Mouse (Mus musculus) CH12.LX (cell line): Measurements from ENCODE around the gene Vmn1r177. TPM values are rescaled to one million over a fixed set of nuclear protein-coding genes. Genes with fewer than 3 reads are reported as not detected.
"Not testable (repeated sequence)": the region's sequence is repeated elsewhere in the genome, so short reads cannot be mapped to it uniquely, and the experiment has no call there.

Source experiments
- DNase-seq: peaks from one replicate; pipeline ENCODE4 v3.0.0-alpha.2; 2013; ENCODE audit errors: extremely low read depth
- H3K27ac ChIP-seq: 2 replicates; pipeline ENCODE4 v1.5.1; 2012; ENCODE audit warnings: low read depth, mild to moderate bottlenecking, control low read depth, moderate library complexity; ENCODE audit not compliant: insufficient read depth
- H3K27me3 ChIP-seq: replicated peaks from 2 replicates; pipeline ENCODE3; 2012; ENCODE audit warnings: inconsistent platforms
- H3K36me3 ChIP-seq, 2 experiments: replicated peaks in 1 of 2; 2 replicates each; pipeline versions ENCODE3 to v1.6.1; 2012; ENCODE audit warnings: inconsistent platforms in 1 of 2, low read length in 1 of 2, mild to moderate bottlenecking in 1 of 2, mixed read lengths in 1 of 2, moderate library complexity in 1 of 2; ENCODE audit not compliant: control insufficient read depth in 1 of 2, insufficient read depth in 1 of 2
- H3K4me1 ChIP-seq, 2 experiments: 2 replicates each; pipeline ENCODE4 v1.6.1; 2012; ENCODE audit warnings: inconsistent platforms in 1 of 2, moderate library complexity in 1 of 2; ENCODE audit not compliant: insufficient read depth in 2 of 2, control insufficient read depth in 1 of 2
- H3K4me2 ChIP-seq: 2 replicates; pipeline ENCODE4 v1.6.1; 2012; ENCODE audit warnings: low read depth, mild to moderate bottlenecking, control low read depth; ENCODE audit not compliant: poor library complexity, insufficient read depth, severe bottlenecking
- H3K4me3 ChIP-seq, 3 experiments: fragments of 150-350 bp in 1 of 3; sonication (generic) in 1 of 3; replicated peaks in 1 of 3; 2 replicates each; pipeline versions ENCODE3 to v1.5.1; 2011 to 2012; ENCODE audit warnings: low read depth in 2 of 3, low read length in 2 of 3, mild to moderate bottlenecking in 2 of 3, moderate library complexity in 2 of 3, control low read depth in 1 of 3, improper control_type of control experiment in 1 of 3, inconsistent platforms in 1 of 3, mixed read lengths in 1 of 3; ENCODE audit not compliant: poor library complexity in 1 of 3
- H3K79me2 ChIP-seq: replicated peaks from 2 replicates; pipeline ENCODE4 v1.6.1; 2012; ENCODE audit warnings: mild to moderate bottlenecking, moderate library complexity; ENCODE audit not compliant: control insufficient read depth, poor library complexity, insufficient read depth, severe bottlenecking; ENCODE audit errors: extremely low read depth
- H3K9ac ChIP-seq: 2 replicates; pipeline ENCODE4 v1.6.1; 2012; ENCODE audit warnings: low read depth, mild to moderate bottlenecking, control low read depth, moderate library complexity; ENCODE audit not compliant: insufficient read depth
- H3K9me3 ChIP-seq: replicated peaks from 2 replicates; pipeline ENCODE3; 2012; ENCODE audit warnings: low read length, inconsistent platforms, mixed read lengths
- CHD1 ChIP-seq: IDR thresholded peaks from 2 replicates; pipeline ENCODE4 v1.6.1; 2012; ENCODE audit warnings: low read depth, low read length, improper control_type of control experiment, inconsistent platforms
- CHD2 ChIP-seq: IDR thresholded peaks from 2 replicates; pipeline ENCODE4 v1.6.1; 2011; ENCODE audit warnings: low read length, improper control_type of control experiment
- E2F4 ChIP-seq: IDR thresholded peaks from 2 replicates; pipeline ENCODE4 v1.6.1; 2011; ENCODE audit warnings: low read depth, low read length, improper control_type of control experiment; ENCODE audit not compliant: insufficient replicate concordance
- ELF1 ChIP-seq: IDR thresholded peaks from 2 replicates; pipeline ENCODE4 v1.6.1; 2014; ENCODE audit warnings: low read depth, mild to moderate bottlenecking, inconsistent platforms, low read length, improper control_type of control experiment
- EP300 ChIP-seq: IDR thresholded peaks from 2 replicates; pipeline ENCODE4 v1.6.1; 2011; ENCODE audit warnings: low read length, improper control_type of control experiment
- GABPA ChIP-seq: IDR thresholded peaks from 2 replicates; pipeline ENCODE4 v1.6.1; 2012; ENCODE audit warnings: low read depth, low read length, improper control_type of control experiment, inconsistent platforms; ENCODE audit not compliant: insufficient replicate concordance
- JUND ChIP-seq: conservative IDR thresholded peaks from 2 replicates; pipeline ENCODE4 v1.6.1; 2011; ENCODE audit warnings: low read depth, low read length, improper control_type of control experiment
- MAX ChIP-seq: IDR thresholded peaks from 2 replicates; pipeline ENCODE4 v1.6.1; 2011; ENCODE audit warnings: low read length, improper control_type of control experiment
- NELFE ChIP-seq: IDR thresholded peaks from 2 replicates; pipeline ENCODE4 v1.6.1; 2011; ENCODE audit warnings: low read depth, low read length, improper control_type of control experiment
- NRF1 ChIP-seq: IDR thresholded peaks from 2 replicates; pipeline ENCODE4 v1.6.1; 2014; ENCODE audit warnings: low read depth, mild to moderate bottlenecking, inconsistent platforms, low read length, improper control_type of control experiment, moderate library complexity
- PAX5 ChIP-seq: IDR thresholded peaks from 2 replicates; pipeline ENCODE4 v1.6.1; 2012; ENCODE audit warnings: low read length, inconsistent platforms, mixed read lengths
- RCOR1 ChIP-seq: conservative IDR thresholded peaks from 2 replicates; pipeline ENCODE4 v1.6.1; 2012; ENCODE audit warnings: low read depth, mild to moderate bottlenecking, inconsistent platforms, low read length, improper control_type of control experiment
- SMC3 ChIP-seq: IDR thresholded peaks from 2 replicates; pipeline ENCODE4 v1.6.1; 2011; ENCODE audit warnings: low read depth, low read length, improper control_type of control experiment
- USF2 ChIP-seq: conservative IDR thresholded peaks from 2 replicates; pipeline ENCODE4 v1.6.1; 2011; ENCODE audit warnings: low read depth, low read length, improper control_type of control experiment
- dilution Hi-C: fragments of 300-500 bp; cut with MboI; formaldehyde crosslinking; loops from 2 replicates; pipeline ENCODE4 v1.14.3; 2020; ENCODE audit warnings: low sequenced_read_pairs; ENCODE audit not compliant: extremely low pct_unique_long_range_greater_than_20kb, extremely low pct_ligation_motif_present
- in situ Hi-C: fragments of 300-500 bp; cut with MboI; formaldehyde crosslinking; loops from 3 replicates; pipeline ENCODE4 v1.14.3; 2019; ENCODE audit warnings: low sequenced_read_pairs, low pct_ligation_motif_present, low pct_unique_long_range_greater_than_20kb, mixed read lengths
- polyA plus RNA-seq: library from polyadenylated mRNA; unstranded; fragments of >175 nt; gene quantifications from 2 replicates; pipeline ENCODE4 v1.2.1, GENCODE M21; 2012; ENCODE audit warnings: low read depth; ENCODE audit not compliant: insufficient read length
- total RNA-seq, 2 experiments: library from RNA; depleted of rRNA; stranded (reverse); fragments of 300-350 nt in 1 of 2; fragments of >200 nt in 1 of 2; gene quantifications; 2 replicates each; pipeline ENCODE4 v1.2.3; 2012 to 2014

The Vmn1r177 gene
- not detected in 2 replicates for total RNA-seq (2012; rRNA removed)
- total RNA-seq (2014; rRNA removed) = not detected in 2 replicates
- not detected in 2 replicates for polyA plus RNA-seq

DNA sequence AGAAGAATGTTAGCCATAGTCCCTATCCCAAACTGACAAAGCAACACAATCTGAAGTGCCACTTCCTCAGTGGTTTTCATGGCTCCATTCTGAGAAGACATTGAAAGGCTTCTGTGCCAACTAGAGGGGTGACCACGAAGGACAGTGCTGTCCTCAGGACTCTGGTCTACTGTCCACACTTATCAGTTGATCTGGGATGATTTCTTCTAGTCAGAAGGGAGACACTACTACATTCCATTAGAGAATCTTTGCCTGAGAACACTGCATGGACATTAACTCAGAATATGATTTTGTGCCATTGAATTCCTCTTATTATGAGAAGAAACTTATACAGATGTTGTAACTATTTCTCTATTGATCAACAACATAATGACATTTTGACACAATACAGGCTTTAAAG is at the start of gene Vmn1r177:
Gene Vmn1r177, minus strand, starts transcription at position 101 of the 400 bp plus-strand sequence.
- H3K79me2 ChIP-seq, H3K4me1 ChIP-seq, H3K9ac ChIP-seq, H3K4me2 ChIP-seq, DNase-seq, H3K36me3 ChIP-seq, dilution Hi-C loops, H3K4me3 ChIP-seq, H3K9me3 ChIP-seq, H3K27ac ChIP-seq, in situ Hi-C loops, H3K27me3 ChIP-seq: not testable (repeated sequence)

DNA sequence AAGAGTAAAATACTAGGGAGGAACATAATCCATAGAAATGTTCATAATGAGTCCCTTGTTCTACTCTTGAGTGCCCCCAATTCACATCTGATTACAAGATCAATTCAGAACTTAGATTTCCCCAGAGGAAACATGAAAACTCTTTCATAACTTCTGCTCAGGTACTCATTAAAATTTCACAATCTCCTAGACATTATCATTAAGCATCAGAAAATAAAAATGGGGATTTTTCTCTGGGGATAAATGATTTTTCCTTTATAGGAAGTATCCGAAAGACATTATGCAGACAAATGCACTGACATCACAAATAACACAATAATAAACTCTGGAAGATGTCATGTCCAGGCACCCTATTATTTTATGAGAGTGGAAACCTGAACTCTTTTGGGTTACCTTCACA is 25.5 kb upstream of the Vmn1r177 start, which contains the start of gene Vmn1r178:
Gene Vmn1r178, plus strand, starts transcription at position 301 of the 400 bp plus-strand sequence.
- Histone ChIP-seq H3K9ac (no peak within 1 kb of the TSS), H3K4me3 (no peak within 1 kb of the TSS), H3K4me1 (no peaks in the 10 kb centered on the region), H3K27me3 (peaks cover 19% of the 10 kb centered on the region), H3K36me3 (no peaks in the 10 kb centered on the region), H3K9me3 (no peaks in the 10 kb centered on the region), H3K79me2 (no peaks in the 10 kb centered on the region), H3K27ac (no peak within 1 kb of the TSS), H3K4me2 (no peak within 1 kb of the TSS)
- in situ Hi-C loops = no loop called here
- TF ChIP-seq SMC3 (no peak), RCOR1 (no peak), USF2 (no peak), ELF1 (no peak), EP300 (no peak), GABPA (no peak), NELFE (no peak), CHD1 (no peak), NRF1 (no peak), MAX (no peak), E2F4 (no peak), JUND (no peak), PAX5 (no peak), CHD2 (no peak)
- dilution Hi-C loops = no loop called here
- no peak for DNase-seq

DNA sequence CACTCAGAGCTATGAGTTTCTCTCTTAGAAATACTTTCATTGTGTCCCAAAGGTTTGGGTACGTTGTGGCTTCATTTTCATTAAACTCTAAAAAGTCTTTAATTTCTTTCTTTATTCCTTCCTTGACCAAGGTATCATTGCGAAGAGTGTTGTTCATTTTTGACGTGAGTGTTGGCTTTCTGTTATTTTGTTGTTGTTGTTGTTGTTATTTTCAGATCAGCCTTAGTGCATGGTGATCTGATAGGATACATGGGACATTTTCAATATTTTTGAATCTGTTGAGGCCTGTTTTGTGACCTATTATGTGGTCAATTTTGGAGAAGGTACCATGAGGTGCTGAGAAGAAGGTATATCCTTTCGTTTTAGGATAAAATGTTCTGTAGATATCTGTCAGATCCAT is 10.7 kb upstream of the Vmn1r177 start:
- dilution Hi-C loops = not testable (repeated sequence)

DNA sequence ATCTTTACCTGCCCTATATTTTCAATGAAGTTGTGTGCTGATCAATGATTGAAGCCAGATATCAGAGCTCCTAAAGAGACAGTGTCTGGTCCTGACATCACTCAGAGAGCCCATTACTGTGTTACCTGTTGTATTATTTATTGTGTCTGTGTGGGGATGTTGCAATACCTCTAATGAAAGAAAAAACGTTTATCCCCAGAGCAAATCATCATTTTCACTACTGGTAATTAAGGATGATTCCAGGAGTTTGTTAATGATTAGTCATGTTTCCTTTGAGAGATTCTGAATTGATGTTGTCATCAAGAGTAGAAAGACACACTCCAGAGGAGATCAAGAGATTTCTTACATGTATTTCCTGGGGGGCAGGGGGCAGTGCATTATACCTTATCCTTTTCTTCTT is 29.0 kb downstream of the Vmn1r177 start, which contains the start of gene Vmn1r176:
Gene Vmn1r176, minus strand, starts transcription at position 101 of the 400 bp plus-strand sequence.
- H3K9ac ChIP-seq, H3K4me2 ChIP-seq, H3K27me3 ChIP-seq, H3K79me2 ChIP-seq, DNase-seq, H3K36me3 ChIP-seq, dilution Hi-C loops, H3K4me3 ChIP-seq, in situ Hi-C loops, H3K4me1 ChIP-seq, H3K27ac ChIP-seq, H3K9me3 ChIP-seq: not testable (repeated sequence)

More for the DNA sequence above, 10.7 kb upstream of the Vmn1r177 start:
- H3K36me3 ChIP-seq, H3K9ac ChIP-seq, DNase-seq, H3K79me2 ChIP-seq, H3K4me2 ChIP-seq, H3K9me3 ChIP-seq, H3K4me3 ChIP-seq, H3K27ac ChIP-seq, H3K4me1 ChIP-seq, in situ Hi-C loops, H3K27me3 ChIP-seq: not testable (repeated sequence)
